Mouse (Mus musculus): ENCODE results near the gene Nxt1.

Gene Nxt1

DNA sequence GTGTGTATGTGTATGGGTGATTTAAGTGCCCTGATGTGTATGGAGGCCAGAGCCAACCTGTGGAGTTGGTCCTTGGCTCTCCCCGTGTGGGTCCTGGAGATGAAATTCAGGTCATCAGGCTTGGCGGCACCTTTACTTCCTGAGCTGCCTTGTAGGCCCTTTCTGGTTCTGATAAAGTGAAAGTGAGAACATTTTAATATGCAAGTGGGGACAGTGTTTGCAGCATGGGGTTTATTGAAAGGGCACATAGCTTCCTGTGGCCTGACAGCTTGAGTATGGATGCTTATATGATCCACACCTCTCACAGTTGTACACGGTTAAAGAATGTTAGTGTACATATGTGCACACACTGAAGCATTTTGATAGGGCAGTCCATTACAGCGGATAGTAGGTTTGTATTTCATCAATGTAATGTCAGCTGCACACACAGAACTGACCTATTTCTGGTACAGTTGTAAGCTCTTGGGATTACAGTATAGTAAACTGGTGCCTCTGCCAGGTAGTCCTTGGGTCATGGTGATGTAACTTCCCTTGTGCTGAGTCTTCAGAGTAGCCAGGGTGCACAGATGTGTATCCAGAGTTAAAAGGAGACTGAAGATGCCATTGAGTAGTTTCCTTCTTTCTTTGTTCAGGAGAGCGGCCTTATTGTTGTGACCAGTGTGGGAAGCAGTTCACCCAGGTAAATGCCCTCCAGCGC lies 17.2 kb downstream of the Nxt1 start:
- DNase-seq (ENCODE audit: low read depth in 2 of 2, low spot score in 2 of 2), result no peak

DNA sequence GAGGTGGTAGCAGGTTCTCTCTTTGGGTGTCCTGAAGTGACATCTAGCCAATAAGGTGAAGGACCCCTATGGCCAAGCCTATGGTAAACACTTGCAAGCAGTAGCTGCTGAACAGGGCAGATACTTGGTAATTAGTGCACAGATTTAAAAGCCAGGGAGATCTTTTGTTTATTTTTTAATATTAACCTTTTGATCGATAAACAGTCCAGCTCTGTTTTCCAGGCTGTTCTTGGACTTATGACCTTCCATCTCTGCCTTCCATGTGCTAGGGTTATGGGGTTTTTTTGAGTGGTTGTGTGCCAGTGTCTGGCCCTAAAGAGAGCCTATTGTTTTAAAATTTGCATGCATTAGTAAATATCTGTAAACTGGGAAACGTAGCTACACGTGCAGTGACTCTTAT lies 17.9 kb downstream of the Nxt1 start:
- DNase-seq (ENCODE audit: low read depth in 2 of 2, low spot score in 2 of 2), result no peak

DNA sequence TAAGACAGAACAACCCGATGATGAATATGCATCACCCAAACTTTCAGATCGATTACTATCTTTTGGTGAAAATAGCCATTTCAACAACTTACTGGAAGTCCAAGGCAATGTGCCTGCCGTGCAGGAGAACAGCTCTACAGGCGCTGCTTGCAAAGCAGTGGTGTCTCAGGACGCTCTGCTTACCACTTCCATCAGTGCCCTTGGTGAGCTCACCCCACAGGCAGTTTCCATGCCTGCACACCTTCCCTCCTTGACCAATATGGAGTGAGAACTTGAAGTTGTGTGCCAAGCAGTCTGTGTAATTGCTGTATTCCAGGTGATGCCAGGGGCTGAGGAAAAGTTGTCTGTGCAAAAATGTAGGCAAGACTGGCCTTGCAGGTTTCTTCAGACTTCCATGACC lies 18.4 kb downstream of the Nxt1 start:
- no peak for DNase-seq (ENCODE audit: low read depth in 2 of 2, low spot score in 2 of 2)

DNA sequence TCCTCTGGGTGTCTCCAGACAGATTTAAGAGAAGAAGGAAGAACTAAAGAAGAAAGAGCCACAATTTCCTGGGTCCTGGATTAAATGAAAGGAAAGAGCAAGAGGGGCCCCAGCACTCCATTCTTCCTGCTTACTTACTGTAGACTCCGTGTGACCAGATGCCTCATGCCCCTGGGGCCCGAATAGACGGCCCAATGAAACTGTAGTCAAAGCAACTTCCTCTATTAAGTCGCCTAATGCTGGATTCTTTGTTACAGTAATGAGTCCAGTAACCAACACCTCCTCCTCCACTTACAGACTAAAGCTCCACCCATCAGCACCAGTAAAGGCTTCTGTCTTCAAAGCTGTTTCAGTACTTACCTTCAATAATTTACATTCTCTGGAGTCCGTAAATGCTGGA lies 26.2 kb downstream of the Nxt1 start:
- DNase-seq (ENCODE audit: low read depth in 2 of 2, low spot score in 2 of 2), result no peak

DNA sequence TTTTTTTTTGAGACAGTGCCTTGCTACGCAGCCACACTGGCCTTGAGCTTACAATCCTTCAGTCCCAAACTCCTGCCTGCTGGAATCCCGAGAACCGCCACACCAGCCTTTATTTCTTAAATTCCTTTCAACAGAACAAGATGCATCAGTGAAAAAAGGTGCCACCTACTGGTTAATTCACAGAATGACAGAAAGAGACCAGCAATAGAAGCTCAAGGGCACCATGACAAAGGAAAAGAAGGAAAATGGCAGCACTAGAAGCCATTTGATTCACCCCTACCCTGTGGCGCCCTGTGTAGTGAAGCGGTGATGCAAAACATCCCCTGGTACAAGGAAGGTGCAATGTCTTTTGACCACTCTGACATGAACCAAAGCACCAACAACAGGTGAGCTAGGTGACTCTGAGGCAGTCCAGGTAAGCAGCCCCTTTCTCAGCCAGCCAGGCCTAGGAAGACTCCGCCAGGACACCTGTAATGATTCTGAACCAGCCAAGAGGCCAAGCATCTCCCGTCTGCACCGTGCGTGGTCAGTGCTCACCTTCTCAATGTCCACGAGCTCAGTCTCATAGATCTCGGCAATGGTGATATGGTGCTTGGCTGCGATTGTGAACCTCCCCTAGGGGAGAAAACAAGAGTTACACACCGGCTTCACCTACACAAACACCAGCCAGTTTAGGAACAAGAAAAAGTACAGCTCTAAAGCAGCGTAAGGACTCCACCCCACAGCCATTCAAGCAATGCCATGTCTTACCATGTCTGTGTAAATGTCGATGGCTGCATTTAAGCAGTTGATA lies 34.2 kb downstream of the Nxt1 start:
- no peak for DNase-seq (ENCODE audit: low read depth in 2 of 2, low spot score in 2 of 2)

DNA sequence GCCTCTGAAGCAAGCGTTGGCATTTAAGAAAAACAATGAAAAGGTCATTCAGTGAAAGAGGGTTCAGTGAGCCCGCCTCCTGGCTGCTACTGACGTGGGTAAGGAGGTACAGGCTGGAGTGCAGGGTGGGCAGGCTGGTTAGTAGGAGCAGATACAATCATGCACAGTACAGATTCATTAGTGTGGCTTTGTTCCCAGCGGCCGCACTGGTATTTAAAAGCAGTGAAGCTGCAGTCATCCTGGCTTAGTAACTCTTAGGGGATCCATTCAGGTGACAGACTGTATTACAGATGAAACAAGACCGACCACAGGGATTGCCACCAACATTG lies 34.8 kb downstream of the Nxt1 start:
- no peak for DNase-seq (ENCODE audit: low read depth in 2 of 2, low spot score in 2 of 2)

DNA sequence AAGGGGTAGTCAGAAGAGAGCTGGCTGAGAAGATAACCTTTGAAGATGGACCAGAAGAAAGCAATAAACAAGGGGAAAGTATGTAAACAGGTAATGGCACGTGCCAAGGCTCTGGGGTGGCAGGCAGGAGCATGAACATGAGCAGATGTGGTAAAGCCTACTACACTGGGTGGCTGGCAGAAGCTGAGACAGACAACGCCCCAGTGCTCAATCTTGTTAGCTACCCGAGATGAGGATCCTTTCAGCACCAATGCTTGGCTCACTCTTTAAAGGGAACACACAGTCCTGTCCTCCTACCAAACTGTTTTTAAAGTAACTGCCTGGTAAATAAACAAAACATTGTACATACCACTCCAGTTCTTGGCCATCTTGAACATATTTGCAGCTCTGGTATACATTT lies 39.9 kb downstream of the Nxt1 start:
- no peak for DNase-seq (ENCODE audit: low read depth in 2 of 2, low spot score in 2 of 2)

DNA sequence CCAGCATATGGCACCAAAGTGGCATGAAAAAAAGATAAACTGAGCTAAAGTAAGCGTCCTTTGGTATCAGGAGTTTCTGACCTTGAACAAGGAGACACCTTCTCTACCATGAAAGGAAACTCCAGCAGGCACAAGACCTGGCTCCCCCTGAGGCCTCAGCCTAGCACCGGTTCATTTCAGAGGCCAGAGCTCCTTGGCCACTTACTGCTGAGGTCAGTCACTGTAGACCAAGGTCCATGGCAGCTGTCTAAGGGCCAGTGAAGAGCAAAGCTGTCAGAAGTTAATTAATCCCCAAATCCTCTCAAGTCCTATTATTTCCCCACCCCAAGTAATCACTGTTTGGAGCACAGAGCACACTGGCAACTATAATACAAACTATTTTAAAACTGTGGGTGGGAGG lies 44.7 kb downstream of the Nxt1 start:
- DNase-seq (ENCODE audit: low read depth in 2 of 2, low spot score in 2 of 2), result no peak

DNA sequence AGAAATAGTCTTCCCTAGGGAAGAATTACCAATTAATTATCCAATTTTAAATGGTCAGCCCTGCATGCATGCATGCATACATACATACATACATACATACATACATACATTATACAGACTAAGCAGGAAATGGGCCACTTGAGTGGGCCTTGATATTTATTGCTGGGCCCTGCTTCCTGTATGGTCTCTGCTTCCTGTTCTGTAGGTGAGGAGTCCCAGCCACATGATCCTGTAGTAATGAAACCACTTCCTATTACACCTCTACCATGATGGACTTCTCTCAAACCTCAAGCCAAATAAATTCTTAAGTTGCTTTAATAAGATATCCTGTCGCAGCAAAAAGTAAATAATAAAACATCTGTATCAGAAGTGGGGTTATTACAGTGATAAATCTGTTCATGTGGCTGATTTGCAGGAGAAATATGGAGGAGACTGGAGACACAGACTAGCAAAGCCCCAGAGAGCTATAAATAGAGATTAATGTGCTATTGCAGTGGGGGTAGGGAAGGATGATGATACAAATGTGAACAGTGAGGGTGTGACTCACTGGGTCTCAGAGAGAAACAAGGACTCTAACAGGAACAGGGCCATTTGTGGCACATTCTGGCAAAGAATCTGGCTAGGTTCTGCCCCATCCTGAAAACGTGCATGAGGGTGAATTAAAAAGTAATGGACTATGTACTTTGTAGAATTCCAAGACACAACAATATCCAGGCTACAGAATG lies 47.0 kb downstream of the Nxt1 start:
- no peak for DNase-seq (ENCODE audit: low read depth in 2 of 2, low spot score in 2 of 2)

Data from CD8-positive naive resting alpha-beta T cell, adult 2 months (primary cell).